Mouse (Mus musculus) T-cell, adult 66 days (primary cell): ENCODE results near the gene Rpl11. TPM values are rescaled to one million over a fixed set of nuclear protein-coding genes. Genes with fewer than 3 reads are reported as not detected.

Source experiments
- total RNA-seq, 2 experiments: library from RNA; stranded (reverse); gene quantifications; 3 replicates in 1 of 2; 4 replicates in 1 of 2; pipeline ENCODE4 v1.2.4; 2023

Gene Rpl11
- 1,000 to 10,000 TPM; 1,013 to 1,078 TPM for total RNA-seq

GRCm38 (mm10) chr4:136053247-136053596 lies at the start of gene Rpl11:
Gene Rpl11 (minus strand): TSS chr4:136053428.

DNA sequence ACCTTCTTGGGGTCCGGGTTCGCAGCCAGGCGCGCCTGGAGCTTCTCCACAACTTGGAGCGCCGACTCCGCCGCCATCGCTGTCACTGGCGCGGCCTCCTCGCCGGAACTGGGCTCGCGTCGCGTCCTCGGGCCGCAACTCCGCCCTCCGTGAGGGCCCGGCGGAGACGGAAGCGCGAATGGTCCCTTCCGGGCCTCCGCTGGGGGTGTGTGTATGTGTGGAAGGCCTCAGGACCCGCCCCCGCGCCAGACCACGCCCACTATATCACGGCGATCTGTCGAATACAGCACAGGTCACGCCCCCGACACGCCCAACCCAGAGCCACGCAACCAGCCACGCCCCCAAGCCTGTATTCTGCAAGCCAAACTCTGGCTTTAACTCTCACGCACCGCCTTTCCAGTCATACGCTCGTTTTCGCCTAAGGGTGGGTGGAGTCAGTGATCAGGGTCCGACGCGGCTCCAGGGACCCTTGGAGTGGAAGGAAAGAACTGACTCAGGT lies 31.6 kb downstream of the Rpl11 start, which contains the start of gene Eloa:
Eloa (minus strand) TSS at position 215 of the 499 bp plus-strand sequence.

DNA sequence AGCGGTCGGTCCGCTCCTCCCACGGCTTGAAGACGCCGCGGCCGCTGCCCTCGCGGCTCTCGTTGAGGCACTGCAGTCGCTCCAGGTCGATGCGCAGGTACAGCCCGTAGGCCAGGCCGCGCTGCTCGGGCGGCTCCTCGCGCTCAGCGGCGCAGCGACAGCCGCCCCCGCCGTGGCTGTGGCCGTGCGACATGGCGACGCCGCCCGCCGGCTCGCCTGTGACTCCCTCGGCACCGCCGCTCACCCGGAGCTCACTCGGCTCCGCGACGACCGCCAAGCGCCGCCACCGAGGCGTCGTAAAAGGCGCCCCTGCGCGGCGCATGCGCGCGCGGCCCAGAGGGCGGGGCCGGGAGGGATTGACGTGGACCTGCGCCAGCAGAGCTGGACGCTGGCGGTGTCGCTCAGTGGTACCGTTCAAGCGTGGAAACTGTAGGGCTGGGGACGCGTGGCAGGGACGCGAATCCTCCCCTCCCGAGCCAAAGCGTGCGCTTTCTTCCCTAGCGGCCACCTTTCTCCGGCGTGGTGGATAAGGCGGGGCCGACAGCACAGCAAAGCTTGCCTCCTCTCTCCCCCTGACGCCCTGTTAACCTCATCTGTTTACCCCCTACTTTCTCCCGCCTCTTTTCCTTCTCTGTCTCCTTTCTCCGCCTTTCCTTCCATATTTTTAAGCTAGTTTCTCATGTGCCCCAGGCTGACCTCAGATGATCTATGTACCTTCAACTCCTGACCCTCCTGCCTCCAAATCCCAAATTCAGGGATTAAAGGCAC lies 66.1 kb downstream of the Rpl11 start, which contains the start of gene Pithd1:
Pithd1 (minus strand) TSS at position 322 of the 768 bp plus-strand sequence.

Other genes with a start within 250 kb of the Rpl11 start
- 100 to 1,000 TPM; 118 to 143 TPM for gene Srsf10, start 197.7 kb downstream of the Rpl11 start, total RNA-seq
- gene Pnrc2, start 179.6 kb downstream of the Rpl11 start, total RNA-seq = 10 to 100 TPM; 82.3 to 88.7 TPM
- 10 to 100 TPM; 18.9 to 21.8 TPM for gene Cnr2, start 158.0 kb downstream of the Rpl11 start, total RNA-seq
- gene Fuca1, start 132.7 kb downstream of the Rpl11 start, total RNA-seq = 10 to 100 TPM; 50.6 to 58.6 TPM
- gene Hmgcl, start 107.0 kb downstream of the Rpl11 start, total RNA-seq = 10 to 100 TPM; 28.3 to 30.3 TPM
- 1 to 10 TPM; 6.4 to 7.6 TPM for gene Gale, start 89.7 kb downstream of the Rpl11 start, total RNA-seq
- 100 to 1,000 TPM; 129 to 132 TPM for gene Lypla2, start 80.8 kb downstream of the Rpl11 start, total RNA-seq
- gene Pithd1, start 66.2 kb downstream of the Rpl11 start, total RNA-seq = 10 to 100 TPM; 30.9 to 33.6 TPM
- 10 to 100 TPM; 42.8 to 44.5 TPM for gene Eloa, start 31.7 kb downstream of the Rpl11 start, total RNA-seq
- 10 to 100 TPM; 25.7 to 30.0 TPM for gene Id3, start 90.1 kb upstream of the Rpl11 start, total RNA-seq
- 10 to 100 TPM; 14.7 to 15.6 TPM for gene E2f2, start 119.0 kb upstream of the Rpl11 start, total RNA-seq
- under 1 TPM in 1 of 2 experiments, not detected in 1; 0.20 TPM for gene Asap3, start 152.9 kb upstream of the Rpl11 start, total RNA-seq
- 1 to 10 TPM; 1.1 to 1.3 TPM for gene Tcea3, start 194.3 kb upstream of the Rpl11 start, total RNA-seq
- 1 to 10 TPM; 8.7 to 9.4 TPM for gene Zfp46, start 231.3 kb upstream of the Rpl11 start, total RNA-seq